Mouse (Mus musculus): ENCODE data around the gene Mapkapk3.

DNA sequence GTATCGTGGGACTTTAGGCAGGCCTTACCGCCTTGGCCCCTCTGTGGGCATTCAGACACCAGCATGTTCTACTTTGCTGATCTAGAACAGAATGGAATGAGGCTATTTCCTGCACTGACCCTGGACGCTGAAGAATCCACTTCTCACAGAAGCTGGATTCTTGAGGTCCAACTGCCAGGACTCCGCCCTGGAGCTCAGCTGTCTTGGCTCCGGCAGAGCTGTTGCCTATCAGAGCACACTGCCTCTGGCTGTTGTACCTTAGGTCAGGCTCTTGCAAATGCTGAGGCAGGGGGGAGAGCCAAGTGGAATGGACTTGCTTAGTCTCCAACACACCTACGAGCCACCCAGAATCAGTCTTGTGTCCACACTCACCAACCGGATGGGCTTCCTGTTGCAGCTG, 36.2 kb upstream of the Mapkapk3 start:
- TF ChIP-seq POLR2A (IDR thresholded peaks at IDR 0.05; ENCODE audit: low read depth, low read length) = no peak
- TF ChIP-seq CTCF (IDR thresholded peaks at IDR 0.05; ENCODE audit: extremely low read depth, insufficient read depth, insufficient read length, insufficient replicate concordance) = no peak

Data from spleen, adult 2 months (tissue).